12 mouse cellular contexts compared by ENCODE assay signal in the genomic region with DNA sequence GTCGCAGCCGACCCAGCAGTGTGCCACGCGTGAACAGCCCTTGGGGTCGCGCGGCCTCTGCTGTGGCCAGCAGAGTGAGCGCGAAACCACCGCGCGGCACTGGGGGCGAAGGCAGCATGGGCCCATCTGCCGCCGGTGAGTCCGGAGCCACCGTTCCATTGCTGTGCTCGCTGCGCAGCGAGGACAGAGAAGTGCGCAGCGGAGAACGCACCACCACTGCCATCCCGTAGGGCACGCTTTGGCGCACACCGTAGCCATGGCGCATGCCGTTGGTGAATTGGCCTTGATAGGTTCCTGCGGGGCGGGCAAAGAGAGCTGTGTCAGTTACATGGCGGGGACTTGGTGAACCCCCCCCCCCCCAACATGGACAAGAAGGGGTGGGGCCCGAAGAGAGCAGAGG. TPM values are rescaled to one million over a fixed set of nuclear protein-coding genes. Genes with fewer than 3 reads are reported as not detected.
A peak's percentile ranks its signal among the peaks of the same experiment; 100 is the strongest.
DNase-seq lines count a peak whose midpoint lies in the region; ATAC-seq lines count a peak whose summit lies in the region.
"Had no signal": no experiment of that assay in that cellular context is flagged by ENCODE, and none has a peak within 500 bp of the region (broad histone marks: within the 10 kb centered on the region; RNA-seq: fewer than 3 reads in every experiment).

No protein-coding gene starts in this region.

- peaks cover 4% of the 10 kb centered on the region; the same call in 1 of the 2 replicates for H3K36me3 ChIP-seq in heart, embryonic 11.5 days (ENCODE audit: control insufficient read depth, insufficient read depth, low read length)
- no peaks in the 10 kb centered on the region for H3K36me3 ChIP-seq in liver, embryonic 11.5 days (ENCODE audit: control insufficient read depth, insufficient read depth, low read length)
- H3K36me3 ChIP-seq in limb, embryonic 12.5 days: no peaks in the 10 kb centered on the region
- H3K36me3 ChIP-seq: embryonic facial prominence, embryonic 15.5 days had no signal

- H3K27me3 ChIP-seq in heart, embryonic 11.5 days (ENCODE audit: control insufficient read depth, insufficient read depth, low read length): peaks cover 23% of the 10 kb centered on the region
- peaks cover 36% of the 10 kb centered on the region for H3K27me3 ChIP-seq in liver, embryonic 11.5 days (replicated peaks; ENCODE audit: control insufficient read depth, insufficient read depth, low read length)
- peaks cover 46% of the 10 kb centered on the region for H3K27me3 ChIP-seq in limb, embryonic 12.5 days

- peak overlapping the region; percentile 8; the same call in 1 of the 2 replicates for H3K9ac ChIP-seq in heart, embryonic 11.5 days (ENCODE audit: low read depth, low read length)
- no peak overlapping the region for H3K9ac ChIP-seq in liver, embryonic 11.5 days (ENCODE audit: low read depth, low read length)
- H3K9ac ChIP-seq in limb, embryonic 12.5 days (replicated peaks): no peak overlapping the region
- H3K9ac ChIP-seq: embryonic facial prominence, embryonic 15.5 days; lung, embryonic 14.5 days had no signal

- ATAC-seq in heart, embryonic 11.5 days (replicated peaks; ENCODE audit: insufficient number of reproducible peaks, low FRiP score, low TSS enrichment): 0 out of 2 replicates have a peak, but pooled peaks have one; percentile 1
- no peak for ATAC-seq in liver, embryonic 11.5 days (replicated peaks; ENCODE audit: low FRiP score)
- no peak for ATAC-seq in limb, embryonic 12.5 days (ENCODE audit: insufficient number of reproducible peaks, insufficient read depth, low FRiP score, low TSS enrichment, low read depth)
- ATAC-seq in frontal cortex, adult (ENCODE audit: low TSS enrichment): no peak
- ATAC-seq: inflammation-experienced regulatory T-cells, adult 6 months had no signal

- peak overlapping the region; percentile 16 for H3K4me2 ChIP-seq in heart, embryonic 11.5 days
- peak overlapping the region; percentile 23; the same call in 1 of the 2 replicates for H3K4me2 ChIP-seq in liver, embryonic 11.5 days
- no peak overlapping the region for H3K4me2 ChIP-seq in limb, embryonic 12.5 days
- H3K4me2 ChIP-seq: embryonic facial prominence, embryonic 15.5 days; lung, embryonic 14.5 days had no signal

- intact Hi-C loops in heart, postnatal 36 days (cut with DNase I): no loop called here

- peak overlapping the region; percentile 46; the same call in 1 of the 2 replicates for H3K27ac ChIP-seq in heart, embryonic 11.5 days (ENCODE audit: low read depth, low read length)
- H3K27ac ChIP-seq in liver, embryonic 11.5 days (ENCODE audit: low read depth, low read length): no peak overlapping the region
- no peak overlapping the region for H3K27ac ChIP-seq in limb, embryonic 12.5 days
- H3K27ac ChIP-seq: embryonic facial prominence, embryonic 15.5 days had no signal

- WGBS in heart, embryonic 11.5 days (ENCODE audit: insufficient replicate concordance): 36% methylated on average over 32 of the region's 33 CpGs
- WGBS in liver, embryonic 11.5 days: 30% methylated on average over 33 of the region's 33 CpGs
- WGBS in limb, embryonic 12.5 days: 43% methylated on average over 33 of the region's 33 CpGs

- peaks cover 51% of the 10 kb centered on the region for H3K4me1 ChIP-seq in heart, embryonic 11.5 days (ENCODE audit: control insufficient read depth, insufficient read depth, low read length)
- no peaks in the 10 kb centered on the region for H3K4me1 ChIP-seq in liver, embryonic 11.5 days (replicated peaks; ENCODE audit: control insufficient read depth, insufficient read depth, low read length)
- H3K4me1 ChIP-seq in limb, embryonic 12.5 days (replicated peaks): no peaks in the 10 kb centered on the region

- no peaks in the 10 kb centered on the region for H3K9me3 ChIP-seq in heart, embryonic 11.5 days (replicated peaks; ENCODE audit: control insufficient read depth, low read length)
- H3K9me3 ChIP-seq in liver, embryonic 11.5 days (ENCODE audit: control insufficient read depth, low read length): no peaks in the 10 kb centered on the region
- peaks cover 4% of the 10 kb centered on the region; the same call in 1 of the 2 replicates for H3K9me3 ChIP-seq in limb, embryonic 12.5 days
- H3K9me3 ChIP-seq: embryonic facial prominence, embryonic 15.5 days had no signal

- DNase-seq in heart, postnatal 36 days: no peak
- DNase-seq in liver, embryonic 11.5 days (ENCODE audit: low spot score): no peak
- DNase-seq in liver (no peak), WW6 (ENCODE audit: low read depth, low spot score) (peak; percentile 34)
- no peak for DNase-seq in urinary bladder, postnatal 36 days (ENCODE audit: low spot score in 2 of 2)
- DNase-seq: cerebellum, adult 8-10 months; lung, embryonic 14.5 days had no signal

- H3K4me3 ChIP-seq in heart, embryonic 11.5 days (ENCODE audit: low read depth, low read length): 0 out of 2 replicates have a peak overlapping the region, but pooled peaks have one; percentile 1
- H3K4me3 ChIP-seq in liver, embryonic 11.5 days (ENCODE audit: low read depth, low read length): no peak overlapping the region
- 0 out of 2 replicates have a peak overlapping the region, but pooled peaks have one; percentile 7 for H3K4me3 ChIP-seq in limb, embryonic 12.5 days (replicated peaks)
- H3K4me3 ChIP-seq: embryonic facial prominence, embryonic 15.5 days had no signal

RNA-seq across cellular contexts. Expression of gene Jph2, which starts 21.7 kb away (rescaled TPM):
- 19.5 and 22.7 TPM in 2 replicates for polyA plus RNA-seq in heart, embryonic 11.5 days (2014; fragmentation: Nextera tagmentation; extraction: Ambion mirVana)
- 100 to 1,000 TPM; 323 to 334 TPM for total RNA-seq in heart, postnatal 36 days (2021)
- polyA plus RNA-seq in liver, embryonic 11.5 days (2014; fragmentation: Nextera tagmentation; extraction: Ambion mirVana): 0.19 and 0.26 TPM in 2 replicates
- polyA plus RNA-seq in limb, embryonic 12.5 days (2016; fragmentation: Nextera tagmentation; extraction: Ambion mirVana): 1.6 and 2.2 TPM in 2 replicates
- polyA plus RNA-seq: inflammation-experienced regulatory T-cells, adult 6 months had no signal

RNA-seq across cellular contexts. Expression of gene Oser1, which starts 48.4 kb away (rescaled TPM):
- polyA plus RNA-seq in heart, embryonic 11.5 days (2014; fragmentation: Nextera tagmentation; extraction: Ambion mirVana): 60.8 and 64.1 TPM in 2 replicates
- total RNA-seq in heart, postnatal 36 days (2021): 10 to 100 TPM; 21.9 TPM
- polyA plus RNA-seq in liver, embryonic 11.5 days (2014; fragmentation: Nextera tagmentation; extraction: Ambion mirVana): 61.0 and 67.8 TPM in 2 replicates
- polyA plus RNA-seq in limb, embryonic 12.5 days (2016; fragmentation: Nextera tagmentation; extraction: Ambion mirVana): 85.1 and 91.8 TPM in 2 replicates
